Mouse (Mus musculus): ENCODE measurements at regions not wholly inside any gene's neighbourhood (a gene's known extent, or its start where the extent isn't known, plus 50 kb on each side); places are given as distances from the start of the nearest gene placed in this dataset.
"Not testable (repeated sequence)": the region's sequence is repeated elsewhere in the genome, so short reads cannot be mapped to it uniquely, and the experiment has no call there.

DNA sequence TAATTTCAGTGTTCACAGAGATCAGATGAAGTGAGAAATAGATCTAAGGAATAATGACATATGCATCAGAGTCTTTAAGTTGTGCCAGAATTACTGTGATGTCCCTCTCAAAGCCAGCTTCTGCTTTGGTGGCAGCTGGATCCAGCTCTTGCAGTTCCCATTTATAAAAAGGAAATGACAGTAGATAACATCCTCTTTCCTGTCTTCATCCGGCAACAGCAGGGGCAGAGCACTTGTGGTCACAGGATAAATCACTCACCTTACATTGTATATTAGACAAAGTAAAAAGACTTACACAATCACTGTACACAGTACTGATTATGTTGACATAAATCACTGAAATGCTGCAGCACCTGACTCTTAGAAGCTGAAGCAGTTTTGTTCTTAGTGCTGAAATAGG lies 1214.2 kb downstream of the Adam6a start:
- peak; percentile 22 to 45; a peak in 2 of 4 replicates for ATAC-seq (replicated peaks in 1 of 2; ENCODE audit: insufficient read depth in 1 of 2, low FRiP score in 2 of 2, low TSS enrichment in 1 of 2, low read depth in 1 of 2, poor library complexity in 2 of 2, severe bottlenecking in 2 of 2)

DNA sequence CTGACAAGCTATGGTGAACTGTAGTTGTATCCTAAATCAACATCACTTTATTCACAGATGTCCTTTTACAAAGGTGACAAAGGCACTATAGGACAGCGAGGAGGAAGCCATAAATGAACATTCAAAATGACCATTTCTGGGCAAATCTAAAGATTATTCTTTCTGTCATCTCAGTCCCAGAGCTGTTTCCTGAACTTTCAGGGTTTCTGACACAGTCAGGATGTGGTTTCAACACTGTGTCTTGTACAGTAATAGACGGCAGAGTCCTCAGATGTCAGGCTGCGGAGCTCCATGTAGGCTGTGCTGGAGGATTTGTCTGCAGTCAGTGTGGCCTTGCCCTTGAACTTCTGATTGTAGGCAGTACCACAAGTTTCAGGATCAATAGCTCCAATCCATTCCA lies 1220.5 kb downstream of the Adam6a start:
- ATAC-seq (replicated peaks in 1 of 2; ENCODE audit: insufficient read depth in 1 of 2, low FRiP score in 2 of 2, low TSS enrichment in 1 of 2, low read depth in 1 of 2, poor library complexity in 2 of 2, severe bottlenecking in 2 of 2), result peak; percentile 74 to 80

DNA sequence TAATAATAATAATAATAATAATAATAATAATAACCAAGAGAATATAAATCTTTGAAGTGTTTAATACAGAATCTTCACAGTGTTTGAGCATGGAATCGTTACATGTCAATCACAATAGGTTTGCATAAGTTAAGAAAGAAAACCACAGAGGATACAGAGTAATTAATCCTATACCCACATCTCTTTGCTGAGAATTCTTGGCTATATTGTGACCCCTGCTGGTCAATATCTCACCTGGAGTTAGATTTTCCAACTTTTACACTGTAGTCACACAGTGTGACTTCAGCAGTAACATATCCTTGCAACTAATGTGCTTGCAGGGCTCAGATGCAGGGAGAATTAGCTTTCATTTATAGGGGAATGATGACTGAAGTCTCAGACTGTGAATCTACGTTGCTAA lies 1231.7 kb downstream of the Adam6a start:
- ATAC-seq (replicated peaks in 1 of 2; ENCODE audit: insufficient read depth in 1 of 2, low FRiP score in 2 of 2, low TSS enrichment in 1 of 2, low read depth in 1 of 2, poor library complexity in 2 of 2, severe bottlenecking in 2 of 2), result 0 out of 4 replicates have a peak, but pooled peaks of 1 of the 2 experiments have one; percentile 17

DNA sequence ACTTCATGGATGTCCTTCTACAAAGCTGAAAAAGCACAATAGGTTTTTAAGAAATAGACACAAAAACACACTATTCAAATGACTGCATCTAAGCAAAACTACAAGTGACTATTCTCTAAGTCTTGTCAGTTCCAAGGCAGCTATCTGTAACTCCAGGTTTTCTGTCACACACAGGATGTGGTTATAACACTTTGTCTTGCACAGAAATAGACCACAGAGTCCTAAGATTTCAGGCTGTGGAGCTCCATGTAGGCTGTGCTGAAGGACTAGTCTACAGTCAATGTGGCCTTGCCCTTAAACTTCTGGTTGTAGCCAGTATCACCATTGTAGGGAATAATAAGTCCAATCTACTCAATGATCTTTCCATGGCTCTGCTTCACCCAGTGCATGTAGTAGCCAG lies 1243.1 kb upstream of the Zfp386 start:
- peak; percentile 62 to 68; a peak in 3 of 4 replicates for ATAC-seq (replicated peaks in 1 of 2; ENCODE audit: insufficient read depth in 1 of 2, low FRiP score in 2 of 2, low TSS enrichment in 1 of 2, low read depth in 1 of 2, poor library complexity in 2 of 2, severe bottlenecking in 2 of 2)

DNA sequence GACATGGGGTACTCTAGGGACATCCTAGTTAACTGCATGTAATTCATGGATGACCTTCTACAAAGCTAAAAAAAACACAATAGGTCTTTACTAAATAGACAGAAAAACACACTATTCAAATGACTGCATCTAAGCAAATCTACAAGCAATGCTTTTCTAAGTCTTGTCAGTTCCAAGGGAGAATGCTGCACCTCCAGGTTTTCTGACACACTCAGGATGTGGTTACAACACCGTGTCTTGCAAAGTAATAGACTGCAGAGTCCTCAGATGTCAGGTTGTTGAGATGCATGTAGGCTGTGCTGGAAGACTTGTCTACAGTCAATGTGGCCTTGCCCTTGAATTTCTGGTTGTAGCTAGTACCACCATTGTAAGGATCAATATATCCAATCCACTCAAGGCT lies 1238.3 kb upstream of the Zfp386 start:
- no peak for ATAC-seq (replicated peaks in 1 of 2; ENCODE audit: insufficient read depth in 1 of 2, low FRiP score in 2 of 2, low TSS enrichment in 1 of 2, low read depth in 1 of 2, poor library complexity in 2 of 2, severe bottlenecking in 2 of 2)

DNA sequence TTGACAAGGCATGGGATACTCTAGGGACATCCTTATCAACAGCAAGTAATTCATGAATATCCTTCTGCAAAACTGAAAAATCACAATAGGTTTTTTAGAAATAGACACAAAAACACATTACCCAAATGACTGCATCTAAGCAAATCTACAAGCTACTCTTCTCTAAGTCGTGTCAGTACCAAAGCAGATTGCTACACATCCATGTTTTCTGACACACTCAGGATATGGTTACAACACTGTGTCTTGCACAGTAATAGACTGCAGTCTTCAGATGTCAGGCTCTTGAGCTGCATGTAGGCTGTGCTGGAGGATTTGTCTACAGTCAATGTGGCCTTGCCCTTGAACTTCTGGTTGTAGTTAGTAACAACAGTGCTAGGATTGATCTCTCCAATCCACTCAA lies 1230.7 kb upstream of the Zfp386 start:
- not testable (repeated sequence) for ATAC-seq (replicated peaks in 1 of 2; ENCODE audit: insufficient read depth in 1 of 2, low FRiP score in 2 of 2, low TSS enrichment in 1 of 2, low read depth in 1 of 2, poor library complexity in 2 of 2, severe bottlenecking in 2 of 2)

DNA sequence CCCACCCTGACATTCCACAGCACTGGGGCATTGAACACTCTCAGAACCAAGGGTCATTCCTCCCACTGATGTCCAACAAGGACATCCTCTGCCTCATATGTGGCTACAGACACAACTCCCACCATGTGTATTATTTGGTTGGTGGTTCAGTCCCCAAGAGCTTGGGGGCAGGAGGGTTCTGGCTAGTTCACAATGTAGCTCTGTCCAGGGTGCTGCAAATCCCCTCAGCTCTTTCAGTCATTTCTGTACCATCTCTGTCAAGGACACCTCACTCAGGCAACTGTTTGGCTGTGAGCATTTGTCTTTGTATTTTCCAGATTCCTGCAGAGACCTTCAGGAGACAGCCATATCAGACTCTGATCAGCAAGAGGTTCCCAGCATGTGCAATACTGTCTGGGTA lies 1214.6 kb upstream of the Zfp386 start:
- no peak for ATAC-seq (replicated peaks in 1 of 2; ENCODE audit: insufficient read depth in 1 of 2, low FRiP score in 2 of 2, low TSS enrichment in 1 of 2, low read depth in 1 of 2, poor library complexity in 2 of 2, severe bottlenecking in 2 of 2)

All from hematopoietic stem cell, adult 5-6 weeks (primary cell).